Mouse (Mus musculus) B cell, adult 2 months (primary cell): ENCODE data around the gene Cyp1a1.

Experiments used
- DNase-seq, 2 experiments: peaks; one replicate each; pipeline ENCODE4 v3.0.0; 2022

The Cyp1a1 gene

DNA sequence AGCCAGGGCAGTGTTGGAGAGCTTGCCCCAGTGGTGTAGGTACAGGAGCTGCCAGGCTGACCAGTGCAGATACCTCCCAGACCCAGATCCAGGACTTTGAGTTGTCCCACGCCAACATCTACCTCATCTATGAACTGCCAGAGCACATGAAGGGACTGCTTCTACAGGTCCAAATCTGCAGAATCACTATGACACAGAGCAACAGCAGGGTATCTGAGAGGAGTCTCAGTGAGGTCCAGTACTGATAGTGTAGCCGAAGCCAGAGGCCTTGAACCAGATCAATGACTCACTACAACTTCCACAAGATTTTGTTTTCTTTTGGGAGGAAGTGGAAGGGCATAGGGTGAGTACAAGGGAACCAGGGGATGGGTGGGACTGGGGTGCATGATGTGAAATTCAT lies at the start of gene Cyp1a1:
Gene Cyp1a1, plus strand, starts transcription at position 178 of the 400 bp plus-strand sequence.
- no peak for DNase-seq

DNA sequence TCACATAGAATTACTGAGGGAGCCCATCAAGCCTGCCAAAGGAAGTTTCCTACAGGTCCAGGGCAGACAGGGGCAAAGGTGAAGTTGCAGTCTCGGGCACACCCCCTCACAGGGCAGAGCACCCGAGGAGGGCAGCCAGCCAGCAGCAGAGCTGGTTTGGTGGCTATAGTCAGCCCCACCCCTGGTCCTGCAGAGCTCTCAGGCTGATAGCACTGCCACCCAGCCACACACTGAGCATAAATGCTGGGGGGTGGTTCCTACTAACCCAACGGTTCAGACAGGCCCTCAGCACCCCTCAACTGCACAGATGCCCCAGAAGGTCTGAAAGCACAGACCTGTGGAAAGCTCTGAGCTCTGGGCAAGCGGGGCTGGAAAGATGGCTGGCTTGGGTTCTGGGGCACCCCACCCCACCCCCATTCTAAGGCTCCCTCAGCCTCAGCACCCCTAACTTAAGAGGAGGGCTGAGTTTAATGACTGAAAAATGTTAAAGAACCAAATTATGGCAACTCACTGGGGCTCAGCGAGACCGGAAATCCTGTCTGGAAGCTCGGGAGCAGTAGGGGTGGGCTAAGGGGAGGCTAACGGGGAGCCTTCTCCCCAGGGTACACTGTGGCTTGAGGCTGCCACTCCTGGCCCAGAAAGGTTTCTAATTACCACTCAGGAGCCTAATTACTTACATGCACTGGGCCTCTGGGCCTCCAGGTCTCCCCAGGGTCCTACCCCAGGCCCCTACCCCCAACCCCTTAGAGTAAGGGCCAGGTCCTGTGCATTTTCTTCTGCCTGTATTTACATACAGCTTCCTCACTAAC lies 48.9 kb upstream of the Cyp1a1 start:
- peak; percentile 51 to 55 for DNase-seq

DNA sequence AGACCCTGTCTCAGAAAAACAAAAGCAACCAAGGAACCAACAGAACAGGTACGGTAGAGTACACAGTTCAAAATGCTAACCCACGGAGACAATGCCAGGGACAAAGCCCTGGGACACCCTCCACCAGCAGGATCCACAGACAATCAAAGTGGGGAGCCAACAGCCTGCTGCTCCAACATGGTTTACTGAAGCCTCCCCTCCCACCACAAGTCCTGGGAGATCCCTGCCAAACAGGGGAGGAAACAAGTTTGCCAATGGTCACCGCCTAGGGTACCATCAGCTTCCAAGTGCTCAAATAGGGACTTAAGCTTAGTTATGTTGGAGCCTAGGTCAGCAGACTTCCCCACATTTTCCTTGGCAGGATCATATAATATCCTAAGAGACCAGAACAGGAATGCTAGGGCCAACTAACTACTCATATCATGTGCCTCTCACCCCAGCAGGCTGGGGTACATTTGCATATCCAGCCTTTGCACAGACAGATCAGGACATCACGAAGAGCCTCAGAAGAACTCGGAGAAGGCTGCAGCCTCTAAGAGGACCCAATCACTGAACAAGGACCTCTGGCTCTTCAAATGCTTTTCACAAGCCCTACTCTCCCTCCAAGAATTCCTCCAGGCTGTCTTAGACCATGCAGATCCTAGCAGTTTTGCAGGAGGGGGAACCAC lies 47.9 kb upstream of the Cyp1a1 start:
- DNase-seq = no peak

DNA sequence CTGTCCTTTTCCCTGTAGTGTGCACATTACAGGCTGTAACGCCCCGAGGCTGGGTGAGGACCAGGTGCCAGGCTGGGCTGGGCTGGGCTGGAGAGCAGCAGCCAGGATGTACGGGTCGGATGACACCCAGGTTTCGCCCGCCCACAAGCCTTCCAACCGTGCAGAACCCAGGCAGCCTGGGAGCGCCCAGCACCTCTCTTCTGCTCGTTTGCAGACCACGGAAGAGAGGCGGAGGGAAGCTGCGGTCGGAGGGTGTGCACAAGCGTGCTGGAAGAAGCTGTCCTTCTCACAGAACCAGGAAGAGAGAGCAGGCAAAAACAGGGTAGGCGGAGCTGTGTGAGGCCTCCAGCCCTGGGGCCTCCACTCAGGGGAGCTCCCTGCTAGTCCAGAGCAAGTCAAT lies 47.3 kb upstream of the Cyp1a1 start:
- DNase-seq = peak; percentile 90 to 92

DNA sequence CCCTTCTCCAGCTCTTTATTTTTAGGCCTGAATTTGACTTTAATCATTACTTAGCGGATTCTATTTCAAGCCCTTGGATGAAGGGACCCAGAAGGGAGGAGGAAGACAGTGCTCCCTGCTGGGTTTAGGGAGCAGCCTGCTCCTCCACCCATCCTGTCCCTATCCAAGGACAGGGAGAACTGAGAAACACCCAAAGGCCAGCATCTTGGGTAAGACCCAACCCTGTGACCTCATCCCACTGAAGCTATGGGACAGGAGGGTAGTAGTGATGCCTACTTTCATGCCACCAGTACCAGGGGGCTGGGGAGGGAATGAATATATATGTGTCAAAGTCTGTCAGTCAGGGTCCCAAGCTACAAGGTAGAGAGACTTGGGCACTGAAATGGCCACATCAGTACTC lies 46.7 kb upstream of the Cyp1a1 start:
- no peak for DNase-seq

DNA sequence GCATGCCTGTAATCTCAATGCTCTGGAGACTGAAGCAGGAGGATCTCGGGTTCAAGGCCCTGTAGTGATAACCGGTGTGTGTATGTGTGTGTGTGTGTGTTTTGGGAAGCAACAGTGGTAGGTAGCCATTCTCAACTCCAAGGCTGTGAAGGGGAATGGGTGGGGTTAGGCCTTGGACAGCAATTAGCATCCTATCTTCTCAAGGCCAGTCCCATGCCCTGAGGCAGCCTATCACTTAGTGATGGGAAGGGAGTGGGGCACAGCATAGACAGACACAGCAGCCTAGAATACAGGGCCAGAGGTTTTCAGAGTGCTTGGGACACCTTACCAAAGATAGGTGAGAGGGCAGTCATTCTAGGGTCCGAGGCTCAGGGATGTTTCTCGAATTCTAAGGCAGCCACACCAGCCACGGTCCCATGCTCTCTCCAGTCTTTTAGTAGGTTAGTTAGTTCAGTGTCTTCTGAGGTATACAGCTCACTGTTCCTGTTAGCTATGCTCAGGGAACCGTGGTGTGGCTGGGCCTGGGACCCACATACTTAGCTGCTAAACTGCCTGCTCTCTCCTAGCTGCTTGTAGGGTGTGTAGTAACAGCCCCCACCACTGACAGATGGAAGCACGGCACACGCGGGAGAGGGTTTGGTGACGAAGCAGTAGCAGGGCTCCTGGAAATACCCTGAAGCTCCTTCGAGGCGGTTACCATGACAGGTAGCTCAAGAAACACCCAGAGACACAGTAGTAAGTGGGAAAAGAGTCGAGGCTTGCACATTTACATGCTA lies 45.8 kb upstream of the Cyp1a1 start:
- peak in 1 of 2 experiments; percentile 27 for DNase-seq

DNA sequence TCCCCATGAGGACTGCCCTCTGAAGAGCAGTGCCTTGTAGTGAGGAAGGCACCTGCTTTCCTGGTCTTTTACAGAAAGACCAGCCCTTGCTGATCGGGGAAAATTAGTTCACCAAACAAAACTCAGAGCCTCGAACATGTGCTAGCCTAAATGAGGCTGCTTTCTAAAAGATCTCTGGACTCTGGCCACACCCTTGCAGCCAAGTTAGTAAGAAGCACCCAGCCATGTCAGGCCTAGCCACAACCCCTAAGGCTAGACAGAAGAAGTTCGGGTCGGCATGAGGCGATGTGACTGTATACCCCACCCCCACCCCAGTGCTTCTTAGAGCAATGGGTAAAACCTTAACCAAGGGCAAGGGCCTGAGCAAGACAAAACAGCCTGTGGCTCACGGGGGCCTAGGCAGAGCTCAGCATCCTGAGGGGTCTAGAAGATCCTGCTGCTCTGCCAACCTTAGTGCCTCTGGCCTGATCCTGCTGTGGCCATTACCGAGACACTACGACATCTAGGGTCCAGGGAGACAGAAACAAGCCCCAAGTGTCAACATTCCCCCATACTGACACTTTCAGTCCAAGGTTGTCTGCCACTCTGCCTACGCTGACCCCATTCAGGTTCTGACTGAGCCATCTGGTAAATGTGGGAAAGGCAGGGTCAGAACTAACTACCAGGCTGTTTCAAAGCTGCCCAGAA lies 44.4 kb upstream of the Cyp1a1 start:
- DNase-seq = peak in 1 of 2 experiments; percentile 42

DNA sequence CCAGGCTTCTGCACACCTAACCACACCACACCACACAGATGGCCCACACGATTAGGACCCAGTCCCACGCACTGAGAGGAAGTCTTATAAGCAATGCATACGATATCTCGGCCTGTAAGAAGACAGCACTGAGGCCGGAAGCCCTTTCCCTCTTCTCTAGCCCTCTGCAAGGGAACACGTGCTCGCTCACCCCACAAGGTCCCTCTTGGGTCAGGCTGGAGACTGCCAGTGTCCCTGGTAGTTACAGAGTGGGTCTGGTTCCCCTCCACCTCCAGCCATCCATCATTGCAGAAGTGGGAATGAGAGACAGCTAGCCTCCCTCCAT lies 43.9 kb upstream of the Cyp1a1 start:
- no peak for DNase-seq

DNA sequence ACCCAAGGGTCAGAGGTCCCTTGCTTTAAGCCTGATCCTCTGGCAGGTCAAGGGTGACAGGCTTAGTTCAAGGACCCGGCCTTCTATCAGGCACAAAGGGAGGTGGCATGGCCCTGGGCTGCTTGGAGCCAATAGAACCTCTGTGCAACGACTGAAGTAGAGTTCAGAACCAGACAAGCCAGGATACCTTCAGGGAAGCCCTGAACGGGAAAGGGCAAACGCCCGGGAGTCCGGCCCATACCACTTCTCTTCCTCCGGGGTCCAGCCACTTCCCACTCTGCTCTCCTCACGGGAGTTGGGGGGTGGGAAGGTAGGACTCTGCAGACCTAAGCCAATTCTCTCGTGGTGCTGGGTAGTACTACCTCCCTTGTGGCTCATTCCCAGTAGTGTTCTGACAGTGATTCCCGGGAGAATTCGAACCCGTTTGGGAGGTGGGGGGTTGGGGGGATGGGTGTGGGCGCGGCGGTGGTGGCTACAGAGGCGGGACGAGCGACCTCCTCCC lies 43.2 kb upstream of the Cyp1a1 start:
- peak in 1 of 2 experiments; percentile 44 for DNase-seq

DNA sequence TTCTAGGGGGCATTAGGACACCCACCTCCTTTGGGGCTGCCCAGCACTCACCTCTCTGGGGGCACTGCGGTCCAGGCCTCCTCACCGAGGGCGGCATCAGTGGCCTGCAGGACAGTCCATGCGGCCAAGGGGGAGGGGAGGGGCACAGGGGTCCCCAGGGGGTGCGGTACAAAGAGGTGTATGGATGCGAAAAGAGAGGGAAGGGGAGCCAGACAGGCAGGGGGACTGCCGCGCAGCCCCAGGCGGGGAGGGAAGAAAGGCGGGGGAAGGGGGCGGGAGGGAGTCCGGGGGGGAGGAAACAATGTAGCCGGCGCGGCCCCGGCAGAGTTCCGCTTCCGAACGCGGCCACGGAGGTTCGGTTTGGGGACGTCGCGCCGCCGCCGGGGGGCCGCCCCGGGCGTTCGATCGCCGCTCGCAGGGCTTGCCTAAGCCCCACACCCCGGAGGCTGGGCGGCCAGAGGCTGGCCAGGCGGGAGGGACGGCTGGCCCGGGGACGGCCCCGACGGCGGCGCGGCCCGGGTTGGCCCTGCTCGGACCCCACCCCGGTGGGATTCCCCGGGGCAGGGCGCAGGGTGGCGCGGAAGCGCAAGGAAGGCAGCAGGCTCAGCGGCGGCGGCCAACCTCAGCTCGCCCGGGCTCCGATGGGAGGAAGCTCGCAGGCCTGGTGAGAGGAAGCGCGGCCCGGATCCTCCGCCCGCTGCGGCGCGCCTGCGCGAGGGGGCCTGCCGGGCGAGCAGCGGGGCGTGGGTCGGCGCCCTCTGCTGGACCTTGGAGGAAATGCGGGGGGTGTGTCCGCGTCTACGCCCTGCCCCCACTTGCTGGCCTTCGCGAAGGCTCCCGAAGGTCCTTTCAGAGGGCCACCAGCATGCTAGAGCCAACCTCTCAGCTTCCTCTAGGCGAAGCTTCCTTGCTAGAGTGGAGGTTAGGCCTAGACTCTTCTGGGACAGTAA lies 42.5 kb upstream of the Cyp1a1 start:
- peak; percentile 96 to 97 for DNase-seq

DNA sequence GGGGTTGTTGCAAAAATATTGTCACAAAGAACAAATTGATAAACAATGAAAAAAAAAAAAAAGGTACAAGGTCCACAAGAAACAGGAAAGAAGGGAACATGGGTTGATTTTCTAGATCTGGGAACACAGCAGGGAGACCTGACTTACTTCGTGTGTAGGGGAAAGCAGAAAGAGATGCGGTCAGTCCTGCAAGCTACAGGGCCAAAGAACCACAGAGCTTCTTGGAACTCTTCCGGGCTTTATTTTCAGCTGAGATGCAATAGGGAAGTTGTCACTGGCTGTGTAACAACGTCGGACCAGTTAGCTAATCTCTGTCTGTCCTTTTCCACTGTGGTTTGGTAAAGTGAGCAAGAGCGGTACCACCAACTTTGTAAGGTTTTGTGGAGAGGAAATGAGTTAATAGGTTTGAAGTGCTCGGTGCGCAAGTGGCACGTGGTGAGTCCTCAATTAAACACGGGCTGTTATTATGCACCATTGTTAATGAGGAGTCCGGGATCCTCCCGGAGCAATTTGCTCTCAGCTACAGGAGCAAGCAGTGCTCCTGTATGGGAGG lies 41.1 kb upstream of the Cyp1a1 start:
- DNase-seq = peak; percentile 53 to 56

DNA sequence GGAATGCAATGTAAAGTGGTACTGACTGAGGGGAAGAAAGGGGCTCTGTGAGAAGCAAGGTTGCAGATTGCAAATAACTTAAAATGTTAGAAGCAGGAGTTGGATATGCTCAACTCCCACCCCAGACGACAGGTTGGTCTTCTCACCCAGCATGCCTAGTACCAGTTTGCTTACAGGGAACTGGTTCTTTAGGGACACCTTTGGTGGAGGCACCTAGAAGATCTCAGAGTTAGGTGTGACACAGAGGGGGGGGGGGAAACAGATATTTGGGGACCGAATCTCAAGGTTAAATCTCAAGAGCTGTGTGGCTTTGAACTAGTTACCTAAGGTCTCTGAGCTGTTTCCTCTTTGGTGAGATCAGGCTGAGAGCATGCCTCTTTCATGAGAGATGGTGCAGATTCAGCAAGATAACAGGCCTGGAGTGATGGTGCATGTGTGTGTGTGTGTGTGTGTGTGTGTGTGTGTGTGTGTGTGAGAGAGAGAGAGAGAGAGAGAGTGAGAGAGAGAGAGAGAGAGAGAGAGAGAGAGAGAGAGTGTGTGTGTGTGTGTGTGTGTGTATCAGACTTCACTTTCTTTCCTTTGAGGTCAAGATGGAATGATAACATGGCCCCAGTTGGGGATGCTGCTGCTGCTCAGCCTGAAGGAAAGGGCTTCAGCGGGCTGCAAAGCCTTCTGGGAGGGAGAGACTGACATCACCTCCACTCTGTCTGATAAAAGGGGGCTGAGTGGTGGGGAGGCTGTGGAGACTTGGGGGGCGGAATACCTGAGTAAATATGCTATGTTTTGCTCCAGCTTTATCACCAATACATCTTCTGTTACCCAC lies 40.2 kb upstream of the Cyp1a1 start:
- DNase-seq = no peak

DNA sequence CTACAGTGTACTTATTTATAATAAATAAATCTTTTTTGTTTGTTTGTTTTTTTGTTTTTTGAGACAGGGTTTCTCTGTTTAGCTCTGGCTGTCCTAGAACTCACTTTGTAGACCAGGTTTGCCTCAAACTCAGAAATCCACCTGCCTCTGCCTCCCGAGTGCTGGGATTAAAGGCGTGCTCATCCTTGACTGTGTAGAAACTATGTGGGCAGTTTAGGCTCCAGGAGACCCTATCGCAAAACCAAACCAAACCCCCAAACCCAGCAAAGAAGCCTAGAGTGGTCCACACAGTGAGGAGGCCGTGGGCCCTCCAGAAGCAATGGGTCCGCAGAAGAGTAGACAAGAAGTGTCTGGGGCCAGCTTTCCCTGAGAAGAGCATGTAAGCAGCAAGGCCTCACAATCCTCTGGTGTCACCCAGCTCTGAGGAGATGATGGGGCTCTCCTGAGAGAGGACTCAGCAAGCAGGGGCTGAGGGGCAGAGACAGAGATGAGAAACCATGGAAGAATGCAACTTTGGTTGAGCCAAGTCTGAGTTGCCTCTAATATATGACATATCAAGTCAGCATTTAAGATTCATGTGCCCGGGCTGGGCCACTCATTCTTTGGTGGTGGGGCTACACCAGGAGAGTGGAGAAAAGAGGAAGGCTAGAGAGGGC lies 37.5 kb upstream of the Cyp1a1 start:
- no peak for DNase-seq

DNA sequence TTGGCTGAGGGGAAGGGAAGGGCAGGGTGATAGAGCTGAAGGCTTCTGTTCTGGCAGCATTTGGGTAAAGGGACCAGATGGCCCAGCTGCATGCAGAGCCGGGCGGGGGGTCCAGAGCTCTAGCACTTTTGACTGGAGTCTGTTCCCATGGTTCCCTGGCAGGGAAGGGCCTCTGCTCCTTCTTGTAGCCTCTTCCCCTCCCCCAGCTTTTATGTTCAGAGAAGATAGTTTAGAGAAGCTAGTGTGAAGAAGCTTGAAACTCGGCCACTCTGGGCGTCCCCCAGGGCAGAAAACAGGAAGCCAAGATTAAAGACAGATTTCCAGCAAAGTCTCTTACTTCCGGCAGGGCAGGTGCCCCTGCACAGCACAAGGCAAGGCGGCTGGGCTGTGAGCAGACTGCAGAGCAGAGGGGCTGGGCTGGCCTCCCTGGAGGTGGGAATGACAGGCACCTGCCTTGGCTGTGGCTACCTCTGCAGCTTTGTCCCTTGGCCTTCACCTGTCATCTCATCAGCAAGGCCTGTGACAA lies 36.9 kb upstream of the Cyp1a1 start:
- peak; percentile 73 to 79 for DNase-seq

DNA sequence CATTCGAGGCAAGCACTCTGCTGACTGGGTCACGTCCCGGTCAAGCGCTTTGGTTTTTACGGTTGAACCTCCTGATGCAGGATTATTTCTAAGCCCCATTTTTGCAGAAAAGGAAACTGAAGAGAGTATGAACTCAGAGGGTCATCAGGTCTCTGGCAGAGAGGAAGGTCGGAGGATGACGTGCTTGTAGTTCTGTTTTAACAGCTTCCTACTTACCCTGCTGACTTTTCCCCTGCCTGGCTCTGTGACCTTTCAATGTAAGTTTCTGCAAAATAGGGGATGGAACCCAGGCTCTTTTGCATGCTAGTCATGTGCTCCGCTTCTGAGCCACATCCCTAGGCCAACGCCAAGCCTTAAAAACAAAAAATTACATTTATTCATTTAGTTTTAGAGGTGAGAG lies 35.4 kb upstream of the Cyp1a1 start:
- DNase-seq = peak in 1 of 2 experiments; percentile 38

DNA sequence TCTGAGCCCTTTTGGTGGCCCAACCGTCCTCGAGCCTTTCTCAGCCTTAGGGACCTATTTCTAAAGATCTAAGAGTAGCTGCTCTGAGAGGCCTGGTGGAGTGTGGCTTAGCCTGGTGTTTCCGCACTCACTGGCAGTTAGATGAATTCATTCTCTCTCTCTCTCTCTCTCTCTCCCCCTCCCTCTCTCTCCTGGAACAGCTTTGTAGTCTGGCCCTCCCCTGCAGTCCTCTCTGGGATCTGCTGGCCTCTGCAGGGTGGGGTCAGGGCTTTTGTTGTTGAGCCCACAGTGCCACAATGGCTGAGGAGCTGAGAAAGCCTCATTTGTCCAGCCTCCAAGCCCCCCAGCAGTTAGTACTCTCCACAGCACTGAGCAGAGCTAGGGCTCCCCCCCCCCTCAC lies 34.9 kb upstream of the Cyp1a1 start:
- DNase-seq = no peak

DNA sequence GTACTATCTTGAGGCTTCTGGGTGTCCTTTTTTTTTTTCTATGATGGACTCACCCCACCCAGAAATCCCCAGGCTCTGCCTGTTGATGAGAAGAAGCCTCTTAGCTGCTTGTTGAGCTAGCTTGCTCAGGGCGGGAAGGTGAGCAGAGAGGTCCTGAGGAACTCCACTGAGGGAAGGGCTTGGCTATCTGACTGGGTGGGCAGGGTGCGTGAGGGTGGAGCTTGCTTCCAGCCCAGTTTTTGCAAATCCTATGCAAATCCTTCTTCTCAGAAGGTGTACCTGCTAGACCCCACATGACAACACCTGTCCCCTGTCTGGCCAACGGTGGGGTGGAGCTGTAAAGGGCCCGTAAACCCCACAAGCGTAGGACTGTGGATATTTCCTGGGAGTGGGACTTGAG lies 34.4 kb upstream of the Cyp1a1 start, which contains the start of gene Csk:
Gene Csk, minus strand, starts transcription at position 349 of the 400 bp plus-strand sequence.
- DNase-seq = peak in 1 of 2 experiments; percentile 22

DNA sequence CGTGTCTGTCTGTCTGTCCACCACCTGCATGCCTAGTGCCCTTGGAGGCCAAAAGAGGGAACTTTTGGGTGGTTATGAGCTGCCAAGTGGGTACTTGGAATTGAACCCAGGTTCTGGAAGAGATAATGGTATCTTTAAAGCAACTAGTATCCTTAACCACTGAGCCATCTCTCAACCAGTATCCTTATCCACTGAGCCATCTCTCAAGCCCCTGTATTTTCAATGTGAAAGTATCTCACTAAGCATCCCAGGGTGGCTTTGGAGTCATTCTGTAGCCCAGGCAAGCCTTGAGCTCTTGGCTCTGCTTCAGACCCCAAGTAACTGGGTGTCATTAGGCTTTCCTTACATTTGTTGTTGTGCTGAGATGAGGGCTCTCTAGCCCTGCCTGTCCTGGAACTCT lies 32.8 kb upstream of the Cyp1a1 start:
- no peak for DNase-seq

DNA sequence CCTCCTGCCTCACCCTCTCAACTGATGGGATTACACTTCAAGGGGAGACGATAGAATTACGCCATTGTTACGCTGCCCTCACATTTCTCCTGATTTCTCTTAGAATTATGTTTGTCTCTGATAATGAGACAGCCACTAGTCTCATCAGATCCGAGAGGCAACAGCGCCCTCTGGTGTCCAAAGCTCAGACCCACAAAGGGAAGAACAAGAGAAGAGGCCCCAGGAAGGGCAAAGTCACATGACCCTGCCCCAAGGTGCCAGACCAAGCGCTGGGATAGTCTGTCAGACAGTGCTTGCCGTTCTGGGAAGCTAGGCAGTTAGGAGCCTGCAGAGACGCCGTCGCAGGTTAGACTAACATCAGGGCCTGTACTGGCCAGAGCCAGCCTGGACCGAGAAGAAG lies 32.0 kb upstream of the Cyp1a1 start:
- DNase-seq = peak; percentile 97 to 98
